In the genomic region with DNA sequence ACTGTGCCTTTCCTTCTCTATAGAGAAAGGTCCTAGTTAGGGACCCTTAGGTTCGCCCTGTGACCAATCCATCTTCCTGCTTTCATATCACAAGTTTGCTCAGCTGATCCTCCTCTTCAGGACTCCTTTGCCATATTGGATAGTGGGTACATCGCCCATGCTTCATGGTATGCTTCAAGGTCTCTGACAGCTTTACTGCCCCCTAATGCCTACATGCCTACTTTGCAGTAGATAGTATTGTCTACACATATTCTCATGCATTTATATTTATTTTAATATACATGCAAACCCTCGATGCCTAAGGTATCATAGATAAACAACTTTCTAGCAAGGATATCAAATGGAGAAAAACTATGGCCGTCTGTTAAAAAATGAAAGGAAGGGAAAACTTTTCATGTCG, we compare ENCODE assay signal across 20 mouse cellular contexts.
A peak's percentile ranks its signal among the peaks of the same experiment; 100 is the strongest.
DNase-seq lines count a peak whose midpoint lies in the region; ATAC-seq and TF ChIP-seq lines count a peak whose summit lies in the region.
"Had no signal": no experiment of that assay in that cellular context is flagged by ENCODE, and none has a peak within 500 bp of the region (broad histone marks: within the 10 kb centered on the region; RNA-seq: fewer than 3 reads in every experiment).

No protein-coding gene starts in this region.

- H3K4me1 ChIP-seq in midbrain, embryonic 15.5 days = 0 out of 2 replicates have a peak, but pooled peaks cover 2% of the 10 kb centered on the region
- no peaks in the 10 kb centered on the region for H3K4me1 ChIP-seq in midbrain, embryonic 14.5 days (ENCODE audit: control insufficient read depth, insufficient read depth, low read length)
- H3K4me1 ChIP-seq: liver, embryonic 13.5 days; midbrain, embryonic 10.5 days; neural tube, embryonic 15.5 days; stomach, embryonic 15.5 days had no signal

- H3K4me3 ChIP-seq in left cerebral cortex, adult 2 months = no peak overlapping the region
- no peak overlapping the region for H3K4me3 ChIP-seq in midbrain, embryonic 15.5 days
- no peak overlapping the region for H3K4me3 ChIP-seq in midbrain, embryonic 14.5 days (replicated peaks; ENCODE audit: low read depth, low read length)
- H3K4me3 ChIP-seq: liver, embryonic 13.5 days; midbrain, embryonic 10.5 days; neural tube, embryonic 15.5 days; stomach, embryonic 15.5 days had no signal

- 94% methylated on average over 5 of the region's 5 CpGs for WGBS in midbrain, embryonic 15.5 days
- 92% methylated on average over 5 of the region's 5 CpGs for WGBS in midbrain, embryonic 14.5 days

- no peak overlapping the region for H3K9ac ChIP-seq in midbrain, embryonic 15.5 days
- no peak overlapping the region for H3K9ac ChIP-seq in midbrain, embryonic 14.5 days (replicated peaks; ENCODE audit: low read length)
- H3K9ac ChIP-seq: liver, embryonic 13.5 days; neural tube, embryonic 15.5 days; stomach, embryonic 15.5 days had no signal

- 0 out of 2 replicates have a peak, but pooled peaks have one; percentile 25 for ATAC-seq in frontal cortex, adult (ENCODE audit: low TSS enrichment)
- ATAC-seq in midbrain, embryonic 15.5 days (replicated peaks) = 0 out of 2 replicates have a peak, but pooled peaks have one; percentile 11
- no peak for ATAC-seq in midbrain, embryonic 14.5 days (ENCODE audit: low FRiP score, low TSS enrichment)
- ATAC-seq: forebrain, embryonic 14.5 days; Patski had no signal

- H3K27me3 ChIP-seq in midbrain, embryonic 15.5 days (replicated peaks) = no peaks in the 10 kb centered on the region
- H3K27me3 ChIP-seq in midbrain, embryonic 14.5 days (ENCODE audit: control insufficient read depth, insufficient read depth, low read length) = no peaks in the 10 kb centered on the region
- H3K27me3 ChIP-seq: liver, embryonic 13.5 days; neural tube, embryonic 15.5 days; Patski; stomach, embryonic 15.5 days had no signal

- DNase-seq in frontal cortex, adult 2 months (ENCODE audit: extremely low spot score in 1 of 2, low spot score in 1 of 2) = no peak
- DNase-seq in left cerebral cortex, adult 2 months (ENCODE audit: extremely low spot score in 1 of 2, low spot score in 2 of 2) = no peak
- DNase-seq in left cerebral cortex, adult 9 months (ENCODE audit: low spot score in 2 of 2) = no peak
- no peak for DNase-seq in midbrain, embryonic 14.5 days
- DNase-seq in spleen, adult 12 weeks (ENCODE audit: low spot score) = no peak
- DNase-seq: adrenal gland, adult 8-10 months; cerebellum, adult 9-10 months; kidney, adult 8-10 months; kidney, postnatal 25 days; liver, embryonic 13.5 days; lung, postnatal 4 days; right cerebral cortex, postnatal 14 days; thymus, adult 2 months had no signal

- no peaks in the 10 kb centered on the region for H3K9me3 ChIP-seq in midbrain, embryonic 15.5 days
- no peaks in the 10 kb centered on the region for H3K9me3 ChIP-seq in midbrain, embryonic 14.5 days (ENCODE audit: control insufficient read depth, low read length)
- H3K9me3 ChIP-seq: liver, embryonic 13.5 days; midbrain, embryonic 10.5 days; neural tube, embryonic 15.5 days; stomach, embryonic 15.5 days had no signal

- no peak overlapping the region for H3K27ac ChIP-seq in left cerebral cortex, adult 2 months
- no peak overlapping the region for H3K27ac ChIP-seq in midbrain, embryonic 15.5 days
- no peak overlapping the region for H3K27ac ChIP-seq in midbrain, embryonic 14.5 days (replicated peaks; ENCODE audit: low read depth, low read length)
- H3K27ac ChIP-seq: liver, embryonic 13.5 days; midbrain, embryonic 10.5 days; neural tube, embryonic 15.5 days; stomach, embryonic 15.5 days had no signal

- no peak overlapping the region for H3K4me2 ChIP-seq in midbrain, embryonic 15.5 days
- no peak overlapping the region for H3K4me2 ChIP-seq in midbrain, embryonic 14.5 days (ENCODE audit: low read length)
- H3K4me2 ChIP-seq: liver, embryonic 13.5 days; neural tube, embryonic 15.5 days; stomach, embryonic 15.5 days had no signal

- intact Hi-C loops in left cerebral cortex, adult 2 months (cut with DNase I) = no loop called here

- peak; percentile 8; the same call in 1 of the 2 replicates for TF ChIP-seq CTCF in left cerebral cortex, adult 2 months (IDR thresholded peaks at IDR 0.05)

- H3K36me3 ChIP-seq in midbrain, embryonic 15.5 days (replicated peaks) = no peaks in the 10 kb centered on the region
- no peaks in the 10 kb centered on the region for H3K36me3 ChIP-seq in midbrain, embryonic 14.5 days (ENCODE audit: control insufficient read depth, insufficient read depth, low read length)
- H3K36me3 ChIP-seq: liver, embryonic 13.5 days; midbrain, embryonic 10.5 days; neural tube, embryonic 15.5 days; stomach, embryonic 15.5 days had no signal
